Mouse (Mus musculus) liver, embryonic 14.5 days (tissue): ENCODE measurements around the gene Hsd11b1. TPM values are rescaled to one million over a fixed set of nuclear protein-coding genes. Genes with fewer than 3 reads are reported as not detected.

ENCODE experiments used
- ATAC-seq: fragments of 200-750 bp; cut with Nextera tagmentation; 2 replicates; pipeline ENCODE4 v1.8.0; 2017; ENCODE audit warnings: moderate number of reproducible peaks, mild to moderate bottlenecking, moderate library complexity; ENCODE audit not compliant: insufficient read depth
- DNase-seq, 3 experiments: peaks; one replicate each; pipeline ENCODE4 v3.0.0-alpha.2; 2012 to 2013; ENCODE audit warnings: low read depth in 3 of 3, low spot score in 3 of 3
- H3K27ac ChIP-seq: fragments of 300-500 bp; sonication (generic); 2 replicates; pipeline ENCODE4 v1.5.1; 2014; ENCODE audit warnings: moderate library complexity, mild to moderate bottlenecking, control low read depth, inconsistent platforms
- H3K27me3 ChIP-seq: fragments of 300-500 bp; sonication (generic); 2 replicates; pipeline ENCODE4 v1.6.1; 2014; ENCODE audit warnings: mild to moderate bottlenecking, low read length, moderate library complexity; ENCODE audit not compliant: control insufficient read depth, insufficient read depth
- H3K36me3 ChIP-seq: fragments of 300-500 bp; sonication (generic); replicated peaks from 2 replicates; pipeline ENCODE4 v1.6.1; 2014; ENCODE audit warnings: low read depth; ENCODE audit not compliant: control insufficient read depth, insufficient read depth
- H3K4me1 ChIP-seq, 2 experiments: fragments of 200-500 bp in 1 of 2; fragments of 300-500 bp in 1 of 2; sonication (generic) in 1 of 2; replicated peaks; 2 replicates each; pipeline ENCODE4 v1.6.1; 2012 to 2014; ENCODE audit warnings: antibody characterized with exemption in 1 of 2, inconsistent platforms in 1 of 2, low read length in 1 of 2; ENCODE audit not compliant: control insufficient read depth in 2 of 2, insufficient read depth in 2 of 2
- H3K4me2 ChIP-seq: fragments of 300-500 bp; sonication (generic); 2 replicates; pipeline ENCODE4 v1.6.1; 2014; ENCODE audit warnings: low read depth, mild to moderate bottlenecking, control low read depth, moderate library complexity
- H3K4me3 ChIP-seq, 2 experiments: fragments of 200-500 bp in 1 of 2; fragments of 300-500 bp in 1 of 2; sonication (generic) in 1 of 2; 2 replicates each; pipeline ENCODE4 v1.5.1; 2012 to 2014; ENCODE audit warnings: low read depth in 2 of 2, low read length in 2 of 2, mild to moderate bottlenecking in 2 of 2, control low read depth in 1 of 2, inconsistent platforms in 1 of 2, moderate library complexity in 1 of 2; ENCODE audit not compliant: insufficient read depth in 1 of 2
- H3K9ac ChIP-seq: fragments of 300-500 bp; sonication (generic); replicated peaks from 2 replicates; pipeline ENCODE4 v1.6.1; 2014; ENCODE audit warnings: mild to moderate bottlenecking, control low read depth, moderate library complexity
- H3K9me3 ChIP-seq: fragments of 300-500 bp; sonication (generic); 2 replicates; pipeline ENCODE4 v1.6.1; 2016; ENCODE audit warnings: low read length, mixed read lengths; ENCODE audit not compliant: control insufficient read depth
- CTCF ChIP-seq: IDR thresholded peaks from 2 replicates; pipeline ENCODE4 v1.5.1; 2016; ENCODE audit warnings: antibody characterized with exemption, low read depth, control low read depth
- EP300 ChIP-seq: IDR thresholded peaks from 2 replicates; pipeline ENCODE4 v1.6.1; 2016; ENCODE audit warnings: antibody characterized with exemption, low read depth
- WGBS: fragments of 180-500 bp; shearing (Covaris S2); extraction: QIAGEN DNeasy Blood & Tissue Kit; methylation state at CpG from one replicate; pipeline ENCODE4 v1.1.7; 2014; ENCODE audit not compliant: insufficient replicate concordance; 5-methylcytosine and 5-hydroxymethylcytosine counted together
- polyA plus RNA-seq, 2 experiments: library from polyadenylated mRNA; depleted of rRNA in 1 of 2; stranded (reverse) in 1 of 2; unstranded in 1 of 2; fragments of >200 nt; fragmentation: Nextera tagmentation in 1 of 2; extraction: Ambion mirVana in 1 of 2; gene quantifications; 2 replicates each; pipeline versions ENCODE4 v1.2.1 to v1.2.3; 2012 to 2014

Hsd11b1 gene
- polyA plus RNA-seq, 2 experiments = 2.1 to 5.5 TPM

- no peaks in the 10 kb centered on the region for H3K4me1 ChIP-seq
- 77% methylated on average over 6 of the region's 6 CpGs for WGBS
- no peaks in the 10 kb centered on the region for H3K27me3 ChIP-seq
- DNase-seq (no peak), ATAC-seq (no peak)
- no peak overlapping the region for H3K9ac ChIP-seq
- no peaks in the 10 kb centered on the region for H3K36me3 ChIP-seq
- no peaks in the 10 kb centered on the region for H3K9me3 ChIP-seq
- H3K4me2 ChIP-seq = no peak overlapping the region
- H3K4me3 ChIP-seq = no peak overlapping the region
- no peak overlapping the region for H3K27ac ChIP-seq
- no peak for TF ChIP-seq CTCF
- TF ChIP-seq EP300 = no peak
These were observed 19.6 kb downstream of the Hsd11b1 start for GRCm38 (mm10) chr1:193244235-193244634.

GRCm38 (mm10) chr1:193243571-193244193 lies 20.2 kb downstream of the Hsd11b1 start:
- H3K27me3 ChIP-seq = no peaks in the 10 kb centered on the region
- WGBS = 57% methylated on average over 10 of the region's 10 CpGs
- H3K27ac ChIP-seq = no peak overlapping the region
- DNase-seq (no peak), ATAC-seq (no peak)
- H3K4me2 ChIP-seq = no peak overlapping the region
- no peak overlapping the region for H3K4me3 ChIP-seq
- no peaks in the 10 kb centered on the region for H3K4me1 ChIP-seq
- TF ChIP-seq EP300 = no peak
- no peak for TF ChIP-seq CTCF
- H3K9me3 ChIP-seq = no peaks in the 10 kb centered on the region
- no peaks in the 10 kb centered on the region for H3K36me3 ChIP-seq
- H3K9ac ChIP-seq = no peak overlapping the region

GRCm38 (mm10) chr1:193242863-193243262 lies 21.0 kb downstream of the Hsd11b1 start:
- Histone ChIP-seq H3K27me3 (no peaks in the 10 kb centered on the region), H3K9ac (no peak overlapping the region), H3K4me1 (no peaks in the 10 kb centered on the region), H3K4me2 (no peak overlapping the region), H3K36me3 (no peaks in the 10 kb centered on the region), H3K4me3 (no peak overlapping the region), H3K9me3 (no peaks in the 10 kb centered on the region), H3K27ac (no peak overlapping the region)
- DNase-seq (peak in 1 of 3 experiments; percentile 20), ATAC-seq (no peak)
- TF ChIP-seq CTCF (no peak), EP300 (no peak)
- WGBS = 27% methylated on average over 4 of the region's 4 CpGs

- H3K4me3 ChIP-seq = no peak overlapping the region
- WGBS = 39% methylated on average over 8 of the region's 8 CpGs
- DNase-seq (peak; percentile 22 to 28 (median 22)), ATAC-seq (peak; percentile 60; the same call in 1 of the 2 replicates)
- no peak for TF ChIP-seq EP300
- no peak for TF ChIP-seq CTCF
- H3K4me2 ChIP-seq = no peak overlapping the region
- no peaks in the 10 kb centered on the region for H3K9me3 ChIP-seq
- no peaks in the 10 kb centered on the region for H3K36me3 ChIP-seq
- no peak overlapping the region for H3K9ac ChIP-seq
- no peaks in the 10 kb centered on the region for H3K4me1 ChIP-seq
- H3K27ac ChIP-seq = no peak overlapping the region
- H3K27me3 ChIP-seq = no peaks in the 10 kb centered on the region
These were observed 21.6 kb downstream of the Hsd11b1 start for GRCm38 (mm10) chr1:193242238-193242637.

GRCm38 (mm10) chr1:193241436-193241835 lies 22.4 kb downstream of the Hsd11b1 start:
- Histone ChIP-seq H3K9ac (no peak overlapping the region), H3K4me1 (no peaks in the 10 kb centered on the region), H3K4me3 (no peak overlapping the region), H3K27ac (no peak overlapping the region), H3K4me2 (no peak overlapping the region), H3K36me3 (no peaks in the 10 kb centered on the region), H3K27me3 (no peaks in the 10 kb centered on the region), H3K9me3 (no peaks in the 10 kb centered on the region)
- ATAC-seq (no peak), DNase-seq (no peak)
- WGBS = 55% methylated on average over 4 of the region's 4 CpGs
- no peak for TF ChIP-seq EP300
- no peak for TF ChIP-seq CTCF
